Mouse (Mus musculus) yolk sac, embryonic 10.5 days (tissue): ENCODE data around the gene Ralgps2.

ENCODE experiments used
- DNase-seq: peaks from one replicate; pipeline ENCODE4 v3.0.0-alpha.2; 2017; ENCODE audit warnings: low spot score

Ralgps2 gene

GRCm38 (mm10) chr1:156765311-156765710, 174.1 kb downstream of the Ralgps2 start:
- DNase-seq, result no peak

GRCm38 (mm10) chr1:156764584-156764983, 174.8 kb downstream of the Ralgps2 start:
- DNase-seq, result no peak

DNA sequence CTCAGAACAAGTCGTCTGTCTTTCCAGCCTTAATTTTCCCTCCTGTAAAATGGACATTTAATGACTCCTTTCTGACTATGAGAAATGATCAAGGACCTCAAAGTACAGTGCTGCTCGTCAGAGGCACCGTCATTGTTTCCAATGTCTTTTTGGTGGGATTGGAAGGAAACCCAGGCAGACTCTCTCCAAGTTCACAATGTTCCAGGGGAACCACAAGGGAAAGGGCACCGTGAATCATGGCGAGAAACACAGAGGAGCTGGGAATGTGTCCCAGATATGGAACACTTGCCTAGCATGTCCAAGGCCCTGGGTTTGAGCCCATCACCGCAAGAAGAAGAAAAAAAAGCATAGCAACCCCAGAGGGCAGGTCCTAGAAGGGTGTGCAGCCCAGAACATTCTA, 176.1 kb downstream of the Ralgps2 start:
- no peak for DNase-seq

DNA sequence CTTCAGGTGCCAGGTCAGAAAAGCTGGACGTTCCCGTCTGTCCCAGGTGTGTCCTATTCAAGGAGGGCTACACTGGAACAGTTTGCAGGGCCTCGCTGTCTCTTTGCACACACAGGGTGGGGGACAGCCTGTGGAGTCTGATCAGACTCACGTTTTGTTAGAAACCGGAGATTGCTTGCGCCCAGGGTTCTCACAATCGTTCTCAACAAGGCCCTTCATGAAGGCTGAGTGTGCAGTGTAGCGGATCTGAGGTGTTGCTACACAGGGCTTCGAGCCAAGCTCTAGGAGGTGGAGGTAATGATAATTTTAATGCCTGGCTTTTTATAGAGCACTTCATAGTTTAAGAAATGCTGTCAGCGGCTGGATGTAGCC, 178.0 kb downstream of the Ralgps2 start:
- no peak for DNase-seq

DNA sequence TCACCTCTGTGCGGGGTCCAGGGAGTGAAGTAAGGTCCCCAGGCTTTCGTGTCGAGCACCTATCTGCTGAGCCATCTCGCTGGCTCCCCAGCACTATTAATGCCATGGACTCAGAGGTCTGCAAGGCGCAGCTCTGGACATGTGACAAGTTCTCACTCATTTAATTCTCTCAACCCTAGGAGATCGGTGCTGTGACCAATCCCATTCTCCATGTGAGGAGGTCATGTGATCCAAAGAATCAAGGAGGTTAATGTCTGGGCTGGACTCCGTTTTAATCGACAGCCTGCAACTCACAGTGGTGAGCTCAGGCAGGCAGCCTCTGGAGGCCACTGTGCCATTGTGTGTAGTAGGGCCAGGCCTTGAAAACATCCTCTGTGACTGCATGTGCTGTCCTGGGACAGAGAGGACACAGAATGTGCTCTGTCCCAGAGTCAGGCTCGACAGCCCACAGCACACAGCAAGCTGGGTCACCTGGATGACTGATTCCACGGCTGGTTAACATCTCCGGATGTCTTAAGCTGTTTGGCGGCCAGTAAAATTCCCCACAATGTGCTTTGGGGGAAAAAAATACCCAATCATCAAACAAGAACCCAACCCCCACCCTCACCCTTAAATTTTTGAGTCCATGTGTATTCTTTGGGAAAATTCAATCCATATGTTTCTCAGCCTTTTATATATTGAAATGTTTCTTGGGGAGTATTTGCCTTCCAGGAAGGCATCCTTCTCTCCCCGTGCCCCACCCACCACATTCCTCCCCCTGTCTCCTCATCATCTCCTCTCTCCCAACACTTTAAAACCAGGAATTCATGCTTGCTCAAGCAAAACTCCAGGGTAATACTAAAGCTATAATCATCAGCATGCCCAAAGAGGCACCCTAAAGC, 178.6 kb downstream of the Ralgps2 start:
- no peak for DNase-seq

DNA sequence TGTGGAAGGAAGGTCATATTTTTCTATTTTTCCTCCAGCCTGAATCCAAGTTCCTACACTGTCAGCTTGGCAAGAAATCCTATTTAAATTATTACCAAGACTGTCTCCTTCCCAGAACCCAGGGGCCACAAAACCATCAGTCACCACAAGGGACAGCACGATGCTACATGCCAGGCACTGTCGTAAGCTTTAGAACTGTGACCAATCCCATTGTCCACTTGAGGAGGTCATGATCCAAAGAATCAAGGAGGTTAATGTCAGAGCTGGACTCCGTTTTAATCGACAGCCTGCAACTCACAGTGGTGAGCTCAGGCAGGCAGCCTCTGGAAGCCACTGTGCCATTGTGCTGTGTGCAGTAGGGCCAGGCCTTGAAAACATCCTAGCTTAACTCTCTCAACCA, 181.1 kb downstream of the Ralgps2 start:
- no peak for DNase-seq

GRCm38 (mm10) chr1:156754608-156755413, 184.6 kb downstream of the Ralgps2 start:
- DNase-seq, result no peak
